Mouse (Mus musculus) bone marrow, adult 2 months (tissue): Measurements from ENCODE around the gene Ino80d. TPM values are rescaled to one million over a fixed set of nuclear protein-coding genes. Genes with fewer than 3 reads are reported as not detected.
"Not testable (repeated sequence)": the region's sequence is repeated elsewhere in the genome, so short reads cannot be mapped to it uniquely, and the experiment has no call there.

Experiments used
- H3K27ac ChIP-seq: fragments of 200-500 bp; 2 replicates; pipeline ENCODE4 v1.5.1; 2012; ENCODE audit warnings: low read depth, mild to moderate bottlenecking, control low read depth, inconsistent platforms, low read length; ENCODE audit not compliant: control insufficient read depth, poor library complexity, insufficient read depth
- H3K4me1 ChIP-seq: fragments of 200-500 bp; 2 replicates; pipeline ENCODE4 v1.6.1; 2011; ENCODE audit warnings: low read length; ENCODE audit not compliant: control insufficient read depth, insufficient read depth
- H3K4me3 ChIP-seq: fragments of 200-500 bp; replicated peaks from 2 replicates; pipeline ENCODE3; 2011; ENCODE audit warnings: mild to moderate bottlenecking, low read depth, low read length, control low read depth; ENCODE audit not compliant: control insufficient read depth
- CTCF ChIP-seq: fragments of 200-500 bp; IDR thresholded peaks from 2 replicates; pipeline ENCODE4 v1.5.1; 2011; ENCODE audit warnings: low read length, control low read depth; ENCODE audit not compliant: control insufficient read depth, insufficient read depth
- POLR2A ChIP-seq: fragments of 200-500 bp; IDR thresholded peaks from 2 replicates; pipeline ENCODE4 v1.6.1; 2011; ENCODE audit warnings: low read depth, mild to moderate bottlenecking, control low read depth, low read length, borderline replicate concordance; ENCODE audit not compliant: control insufficient read depth
- WGBS: fragments of 180-500 bp; shearing (Covaris S2); methylation state at CpG from one replicate; pipeline ENCODE4 v1.1.7; 2018; 5-methylcytosine and 5-hydroxymethylcytosine counted together
- polyA plus RNA-seq: library from polyadenylated mRNA; stranded (reverse); fragments of >200 nt; gene quantifications from 2 replicates; pipeline ENCODE4 v1.2.4, GENCODE M21; 2011; ENCODE audit warnings: low replicate concordance; ENCODE audit not compliant: missing spikeins, insufficient read depth, insufficient read length

Gene Ino80d
- polyA plus RNA-seq = 17.8 and 33.3 TPM in 2 replicates

DNA sequence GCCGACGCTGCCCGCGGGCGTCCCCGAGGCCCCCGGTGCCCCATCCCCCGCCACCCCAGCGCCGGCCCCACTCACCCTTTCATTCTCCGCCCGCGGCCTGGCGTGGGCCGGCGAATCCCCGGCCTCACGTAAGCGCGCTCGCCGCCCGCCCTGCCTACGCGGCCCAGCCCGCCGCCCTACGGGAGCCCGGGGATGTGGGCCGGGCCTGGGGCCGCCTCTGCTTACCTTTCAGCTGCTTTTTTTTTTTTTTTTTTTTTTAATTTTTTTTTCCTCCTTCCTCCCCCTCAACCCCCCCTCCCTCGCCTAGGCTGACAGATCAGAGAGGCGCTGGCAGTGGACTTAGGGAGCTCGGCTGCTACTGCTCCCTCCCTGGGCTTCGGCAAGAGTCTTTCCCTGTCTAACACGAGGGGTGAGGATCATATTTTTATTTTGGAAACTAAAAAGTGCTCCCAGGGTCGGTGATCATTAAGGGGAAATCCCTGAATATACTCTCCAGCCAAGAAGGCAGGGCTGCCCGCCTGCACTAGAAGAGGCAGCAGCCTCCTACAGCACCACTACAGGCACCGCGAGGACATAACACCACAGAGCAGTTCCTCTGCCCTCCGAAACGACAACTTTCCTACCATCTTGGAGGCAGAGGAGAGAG is at the start of gene Ino80d:
Ino80d (minus strand) TSS at position 532 of the 646 bp plus-strand sequence.
- peak within 1 kb of the TSS; percentile 70 for H3K4me3 ChIP-seq
- peak within 1 kb of the TSS; percentile 88 for H3K27ac ChIP-seq
- under 1% methylated on average over 40 of the region's 42 CpGs for WGBS
- no peaks in the 10 kb centered on the region; the same call in 1 of the 2 replicates for H3K4me1 ChIP-seq
- TF ChIP-seq CTCF (peak; percentile 76), POLR2A (peak; percentile 89)

DNA sequence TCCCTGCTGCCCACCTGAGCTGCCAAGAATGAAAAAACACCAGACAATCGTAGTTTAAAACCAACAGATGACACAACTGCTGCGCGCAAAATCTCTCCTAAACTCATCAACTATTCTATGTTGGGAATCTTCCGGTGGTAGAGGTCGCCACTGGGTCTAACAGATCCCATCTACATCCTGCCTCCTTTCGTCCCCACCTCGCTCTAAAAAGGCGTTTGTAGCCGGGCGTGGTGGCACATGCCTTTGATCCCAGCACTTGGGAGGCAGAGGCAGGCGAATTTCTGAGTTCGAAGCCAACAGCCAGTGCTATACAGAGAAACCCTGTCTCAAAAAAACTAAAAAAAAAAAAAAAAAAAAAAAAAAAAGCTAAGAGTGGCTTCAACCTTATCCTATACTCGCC is 25.8 kb upstream of the Ino80d start:
- no peak overlapping the region for H3K4me3 ChIP-seq
- TF ChIP-seq CTCF = no peak
- TF ChIP-seq POLR2A = no peak
- H3K27ac ChIP-seq = no peak overlapping the region
- WGBS = 93% methylated on average over 13 of the region's 13 CpGs
- H3K4me1 ChIP-seq = no peaks in the 10 kb centered on the region

DNA sequence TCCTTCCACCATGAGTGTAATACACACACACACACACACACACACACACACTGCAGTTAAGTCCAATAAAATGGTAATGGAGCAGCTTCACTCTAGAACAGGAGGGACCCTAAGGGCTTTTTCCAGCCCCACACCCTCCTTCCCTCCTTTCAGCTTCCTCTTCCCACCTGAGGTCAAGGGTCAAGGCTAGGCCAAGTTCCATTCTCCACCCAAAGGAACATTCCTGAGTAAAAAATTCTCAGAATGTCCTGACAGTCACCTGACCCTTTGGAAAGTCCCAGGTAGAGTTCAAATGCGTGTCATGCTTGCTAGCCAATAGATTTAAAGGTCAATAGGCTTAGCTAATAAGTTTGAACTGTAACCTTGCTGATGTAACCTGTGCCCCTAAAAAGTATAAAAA is 24.1 kb upstream of the Ino80d start:
- H3K27ac ChIP-seq, H3K4me3 ChIP-seq, H3K4me1 ChIP-seq: not testable (repeated sequence)
- WGBS = 94% methylated on average over 1 of the region's 1 CpGs

DNA sequence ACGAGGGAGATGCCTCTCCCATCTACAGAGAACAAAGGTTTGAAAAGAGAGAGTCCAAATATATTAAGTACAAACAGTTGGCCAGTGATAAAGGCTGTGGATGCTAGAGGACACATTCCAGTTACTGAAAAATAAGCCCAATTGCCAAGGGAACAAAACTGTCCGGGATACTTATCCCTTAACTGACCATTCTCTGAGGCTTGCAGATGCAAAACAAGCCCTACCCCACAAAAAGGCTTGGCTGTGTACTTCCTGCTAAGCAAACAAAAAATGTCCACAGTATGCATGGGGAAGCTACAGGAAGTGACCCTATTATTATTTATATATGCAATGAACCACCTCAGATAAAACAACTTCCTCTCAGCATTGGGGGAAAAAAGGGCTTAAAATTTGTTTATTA is 23.5 kb upstream of the Ino80d start:
- 86% methylated on average over 2 of the region's 2 CpGs for WGBS
- no peak overlapping the region for H3K27ac ChIP-seq

DNA sequence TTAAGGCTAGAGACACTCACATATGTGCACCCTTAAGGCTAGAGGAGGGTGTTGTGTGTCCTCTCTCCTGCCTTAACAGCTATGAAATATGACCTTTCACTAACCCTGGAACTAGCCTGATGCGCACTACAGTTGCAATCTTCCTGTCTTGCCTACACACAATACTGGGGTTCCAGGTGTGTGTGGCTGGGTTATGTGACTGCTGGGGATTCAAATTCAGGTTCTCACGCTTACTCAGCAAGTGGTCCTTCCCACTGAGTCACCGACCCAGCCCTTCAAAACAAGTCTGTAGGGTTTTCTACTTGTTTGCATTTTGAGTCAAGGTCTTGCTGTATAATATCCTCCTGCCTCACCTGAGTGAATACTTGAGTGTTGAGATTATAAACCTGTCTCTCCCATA is 20.1 kb upstream of the Ino80d start:
- H3K4me3 ChIP-seq = no peak overlapping the region
- no peak overlapping the region for H3K27ac ChIP-seq
- peaks cover 7% of the 10 kb centered on the region; the same call in 1 of the 2 replicates for H3K4me1 ChIP-seq
- TF ChIP-seq CTCF (no peak), POLR2A (no peak)
- 82% methylated on average over 3 of the region's 3 CpGs for WGBS

More for the DNA sequence above, 23.5 kb upstream of the Ino80d start:
- no peak for TF ChIP-seq POLR2A
- TF ChIP-seq CTCF = no peak
- H3K4me1 ChIP-seq = no peaks in the 10 kb centered on the region
- H3K4me3 ChIP-seq = no peak overlapping the region

DNA sequence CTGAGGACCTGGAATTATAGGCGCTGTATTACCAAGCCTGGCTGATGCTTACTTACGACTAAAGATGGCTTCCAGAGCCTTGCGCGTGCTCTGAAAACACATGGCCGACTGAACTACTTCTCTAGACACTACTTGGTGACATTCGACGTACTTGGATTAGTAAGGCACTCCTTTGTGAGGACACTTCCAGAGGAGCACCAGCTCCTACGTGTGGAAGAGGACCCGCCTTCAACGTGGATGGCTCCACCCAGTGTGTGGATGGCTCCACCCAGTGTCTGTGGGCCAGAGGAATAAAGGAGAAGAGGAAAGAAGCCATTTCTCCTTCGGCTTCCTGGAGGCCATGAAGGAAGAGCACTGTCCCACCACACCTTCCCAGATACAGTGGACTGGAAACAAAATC is 17.3 kb upstream of the Ino80d start:
- Histone ChIP-seq H3K4me3 (no peak overlapping the region), H3K4me1 (peaks cover 7% of the 10 kb centered on the region; the same call in 1 of the 2 replicates), H3K27ac (peak overlapping the region; percentile 51; the same call in 1 of the 2 replicates)
- TF ChIP-seq POLR2A (no peak), CTCF (no peak)
- WGBS = 82% methylated on average over 11 of the region's 11 CpGs

DNA sequence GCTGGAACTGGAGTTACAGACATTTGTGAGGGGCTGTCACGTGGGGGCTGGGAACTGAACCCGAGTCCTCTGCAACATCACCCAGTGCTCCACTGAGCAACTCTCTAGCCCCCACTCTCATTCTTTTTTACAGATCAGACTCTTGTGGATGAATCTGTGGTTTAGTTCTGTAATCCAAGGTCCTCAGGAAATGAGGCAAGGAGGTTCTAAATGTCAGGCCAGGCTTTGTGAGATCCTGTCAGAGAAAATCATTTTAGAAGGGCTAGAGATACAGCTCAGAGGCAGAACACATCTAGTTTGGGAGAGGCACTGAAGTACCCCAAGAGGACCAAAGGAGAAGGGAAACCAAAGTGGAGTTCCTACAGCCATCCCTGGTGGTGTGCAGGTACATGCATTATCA is 16.4 kb upstream of the Ino80d start:
- H3K4me3 ChIP-seq = no peak overlapping the region
- peak overlapping the region; percentile 74 for H3K27ac ChIP-seq
- WGBS = 15% methylated on average over 2 of the region's 2 CpGs
- TF ChIP-seq POLR2A (no peak), CTCF (no peak)
- peaks cover 7% of the 10 kb centered on the region; the same call in 1 of the 2 replicates for H3K4me1 ChIP-seq

DNA sequence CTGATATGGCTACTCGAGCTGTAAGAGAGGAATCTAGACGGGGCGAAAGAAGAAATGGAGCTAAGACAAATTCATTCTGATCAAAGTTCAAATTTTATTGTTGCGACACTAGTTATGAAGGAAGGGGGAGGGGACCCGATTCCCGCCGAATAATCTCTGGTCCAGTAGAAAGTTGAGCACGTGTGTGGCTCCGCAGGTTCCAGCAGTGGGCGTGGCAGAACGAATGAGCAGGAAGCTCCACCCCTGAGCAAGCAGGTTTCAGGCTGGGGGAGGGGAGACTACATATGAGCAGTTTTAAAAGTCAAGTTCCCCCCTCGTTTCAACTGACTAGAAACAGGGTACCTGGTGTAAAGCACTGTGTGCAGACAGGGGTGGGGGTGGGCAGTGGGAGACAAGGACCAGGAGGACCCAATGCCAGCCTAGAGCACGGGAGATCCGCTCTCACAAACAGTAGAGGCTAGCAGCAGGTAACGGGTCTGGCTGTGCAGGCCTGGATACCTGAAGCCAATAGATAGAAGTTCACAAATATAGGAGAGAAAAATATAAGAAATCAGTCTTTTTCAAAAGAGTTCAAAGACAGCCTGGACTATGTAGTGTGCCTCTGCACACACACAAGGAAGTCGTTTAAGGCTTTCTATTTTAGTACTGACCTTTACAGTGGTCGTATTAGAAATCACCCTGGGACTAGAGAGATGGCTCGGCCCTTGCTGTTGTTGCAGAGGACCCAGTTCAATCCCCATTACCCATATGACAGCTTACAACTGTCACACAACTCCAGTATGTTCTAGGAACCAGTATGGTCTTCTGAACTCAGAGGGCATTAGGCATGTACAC is 15.6 kb upstream of the Ino80d start:
- WGBS = 2% methylated on average over 18 of the region's 18 CpGs
- H3K4me3 ChIP-seq = peak overlapping the region; percentile 46
- peaks cover 7% of the 10 kb centered on the region; the same call in 1 of the 2 replicates for H3K4me1 ChIP-seq
- H3K27ac ChIP-seq = peak overlapping the region; percentile 14; the same call in 1 of the 2 replicates
- TF ChIP-seq POLR2A = no peak
- no peak for TF ChIP-seq CTCF
